Mouse (Mus musculus) midbrain, embryonic 11.5 days (tissue): ENCODE results near the gene Dirc2. TPM values are rescaled to one million over a fixed set of nuclear protein-coding genes. Genes with fewer than 3 reads are reported as not detected.
A peak's percentile ranks its signal among the peaks of the same experiment; 100 is the strongest.

Experiments
- ATAC-seq: fragments of 200-750 bp; cut with Nextera tagmentation; 2 replicates; pipeline ENCODE4 v1.8.0; 2017; ENCODE audit warnings: moderate TSS enrichment, moderate library complexity; ENCODE audit not compliant: low FRiP score
- DNase-seq: peaks from one replicate; pipeline ENCODE4 v3.0.0; 2015; ENCODE audit warnings: low spot score; ENCODE audit errors: missing footprints
- H3K27ac ChIP-seq: fragments of 300-500 bp; sonication (generic); 2 replicates; pipeline ENCODE4 v1.5.1; 2014; ENCODE audit warnings: low read depth, low read length
- H3K27me3 ChIP-seq: fragments of 300-500 bp; sonication (generic); 2 replicates; pipeline ENCODE4 v1.6.1; 2014; ENCODE audit warnings: mild to moderate bottlenecking, low read length, moderate library complexity, mixed read lengths; ENCODE audit not compliant: control insufficient read depth, insufficient read depth
- H3K36me3 ChIP-seq: fragments of 300-500 bp; sonication (generic); 2 replicates; pipeline ENCODE4 v1.6.1; 2014; ENCODE audit warnings: mild to moderate bottlenecking, low read length, moderate library complexity, mixed read lengths; ENCODE audit not compliant: control insufficient read depth, insufficient read depth
- H3K4me1 ChIP-seq: fragments of 300-500 bp; sonication (generic); 2 replicates; pipeline ENCODE4 v1.6.1; 2014; ENCODE audit warnings: low read length; ENCODE audit not compliant: control insufficient read depth, insufficient read depth
- H3K4me2 ChIP-seq: fragments of 300-500 bp; sonication (generic); 2 replicates; pipeline ENCODE4 v1.6.1; 2014; ENCODE audit warnings: mild to moderate bottlenecking, moderate library complexity
- H3K4me3 ChIP-seq: fragments of 300-500 bp; sonication (generic); 2 replicates; pipeline ENCODE4 v1.5.1; 2014; ENCODE audit warnings: low read depth, low read length
- H3K9ac ChIP-seq: fragments of 300-500 bp; sonication (generic); 2 replicates; pipeline ENCODE4 v1.6.1; 2014; ENCODE audit warnings: low read length
- H3K9me3 ChIP-seq: fragments of 300-500 bp; sonication (generic); 2 replicates; pipeline ENCODE4 v1.6.1; 2016; ENCODE audit warnings: low read length; ENCODE audit not compliant: control insufficient read depth
- WGBS: fragments of 180-500 bp; shearing (Covaris S2); extraction: QIAGEN DNeasy Blood & Tissue Kit; methylation state at CpG from one replicate; pipeline ENCODE4 v1.1.7; 2014; 5-methylcytosine and 5-hydroxymethylcytosine counted together
- polyA plus RNA-seq: library from polyadenylated mRNA; unstranded; fragments of >200 nt; fragmentation: Nextera tagmentation; extraction: Ambion mirVana; gene quantifications from 2 replicates; pipeline ENCODE4 v1.2.1, GENCODE M21; 2014

Dirc2 gene
- polyA plus RNA-seq, 1 experiment from 2014 or later, result 19.3 TPM

DNA sequence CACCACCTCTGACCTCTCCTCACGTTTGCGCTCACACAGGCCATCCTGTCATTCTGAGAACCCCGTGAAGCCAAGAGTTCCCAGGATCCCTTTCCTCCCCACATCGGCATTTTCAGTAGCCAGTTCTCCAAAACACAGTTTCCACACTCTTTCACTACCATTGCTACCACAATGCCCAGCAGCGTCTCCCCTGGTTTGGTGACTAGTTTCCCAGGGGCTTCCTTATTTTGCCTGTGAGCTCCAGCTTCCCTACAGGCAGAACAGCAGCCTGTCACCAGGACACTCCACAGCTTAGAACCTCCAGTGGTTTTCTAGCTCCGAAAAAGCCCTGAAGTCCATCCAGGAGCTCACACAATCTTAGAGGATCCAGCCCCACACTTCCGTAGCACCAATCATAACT is 19.8 kb downstream of the Dirc2 start:
- no peaks in the 10 kb centered on the region for H3K4me1 ChIP-seq
- no peak overlapping the region for H3K4me2 ChIP-seq
- whole genome bisulfite sequencing, result 84% methylated on average over 7 of the region's 7 CpGs
- no peaks in the 10 kb centered on the region for H3K9me3 ChIP-seq
- H3K27me3 ChIP-seq, result no peaks in the 10 kb centered on the region
- peak; percentile 14 for DNase-seq
- no peak overlapping the region for H3K9ac ChIP-seq
- H3K36me3 ChIP-seq, result no peaks in the 10 kb centered on the region
- no peak for ATAC-seq
- H3K27ac ChIP-seq, result no peak overlapping the region
- no peak overlapping the region for H3K4me3 ChIP-seq

DNA sequence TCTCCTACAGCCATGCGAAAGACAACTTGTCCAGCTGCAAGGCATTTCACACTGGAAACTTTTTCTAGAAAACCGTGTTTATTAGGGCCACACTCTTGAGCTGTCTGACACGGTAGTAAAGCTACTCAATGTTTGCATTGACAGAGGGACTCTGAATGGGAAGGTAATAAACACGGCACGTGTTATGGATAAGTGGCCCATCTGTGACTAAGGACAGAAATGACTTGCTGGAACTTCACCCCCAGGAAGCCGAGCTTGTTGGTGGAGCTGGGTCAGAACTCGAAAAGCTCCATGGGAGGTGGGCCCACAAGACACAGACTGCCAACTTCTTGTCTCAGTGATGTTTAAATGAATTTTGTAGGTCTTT is 20.9 kb downstream of the Dirc2 start:
- no peak for ATAC-seq
- peak; percentile 26 for DNase-seq
- 87% methylated on average over 7 of the region's 7 CpGs for WGBS
- H3K4me2 ChIP-seq, result no peak overlapping the region
- no peak overlapping the region for H3K27ac ChIP-seq
- no peaks in the 10 kb centered on the region for H3K4me1 ChIP-seq
- H3K36me3 ChIP-seq, result no peaks in the 10 kb centered on the region
- H3K9ac ChIP-seq, result no peak overlapping the region
- H3K4me3 ChIP-seq, result no peak overlapping the region
- no peaks in the 10 kb centered on the region for H3K9me3 ChIP-seq
- no peaks in the 10 kb centered on the region for H3K27me3 ChIP-seq

DNA sequence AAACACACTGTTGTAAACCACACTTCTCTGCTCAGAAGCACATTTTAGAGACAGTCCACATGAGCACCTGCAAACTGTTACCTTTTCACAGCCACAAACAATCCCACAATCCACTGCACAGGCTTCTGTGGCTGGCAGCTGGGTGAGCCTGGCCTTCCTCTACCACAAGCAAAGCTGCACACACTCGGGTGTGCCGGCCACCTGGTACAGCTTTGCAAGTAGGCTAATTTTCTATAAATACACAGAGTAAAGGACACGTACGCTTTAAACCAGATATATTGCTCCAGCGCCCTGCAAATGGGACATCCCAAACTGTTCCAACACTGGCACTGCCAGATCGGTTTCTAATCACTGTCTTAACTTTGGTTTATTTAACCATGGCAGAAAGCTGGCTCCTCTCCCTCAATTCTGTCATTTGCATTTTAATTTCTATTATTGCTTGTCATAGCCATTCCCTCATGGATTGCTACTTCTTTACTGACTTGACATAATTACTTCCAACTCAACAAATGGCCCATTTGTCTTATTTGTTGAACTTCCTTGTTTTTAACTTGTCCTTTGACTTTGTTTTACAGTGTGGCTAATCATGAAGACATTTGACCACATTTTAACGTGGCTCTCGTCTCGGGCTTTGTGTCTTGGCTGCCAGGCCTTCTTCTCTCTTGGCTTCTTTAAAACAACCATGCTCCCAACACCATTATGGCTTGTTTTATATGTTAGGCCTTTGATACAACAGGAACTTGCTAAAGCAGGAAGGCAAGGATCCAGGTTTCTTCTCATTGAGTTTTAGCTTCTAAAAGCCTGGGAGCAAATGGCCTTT is 21.5 kb downstream of the Dirc2 start:
- 93% methylated on average over 9 of the region's 9 CpGs for WGBS
- ATAC-seq, result no peak
- Histone ChIP-seq H3K9ac (no peak overlapping the region), H3K9me3 (no peaks in the 10 kb centered on the region), H3K36me3 (no peaks in the 10 kb centered on the region), H3K27me3 (no peaks in the 10 kb centered on the region), H3K4me1 (no peaks in the 10 kb centered on the region), H3K27ac (no peak overlapping the region), H3K4me3 (no peak overlapping the region), H3K4me2 (no peak overlapping the region)
- DNase-seq, result peak; percentile 69

DNA sequence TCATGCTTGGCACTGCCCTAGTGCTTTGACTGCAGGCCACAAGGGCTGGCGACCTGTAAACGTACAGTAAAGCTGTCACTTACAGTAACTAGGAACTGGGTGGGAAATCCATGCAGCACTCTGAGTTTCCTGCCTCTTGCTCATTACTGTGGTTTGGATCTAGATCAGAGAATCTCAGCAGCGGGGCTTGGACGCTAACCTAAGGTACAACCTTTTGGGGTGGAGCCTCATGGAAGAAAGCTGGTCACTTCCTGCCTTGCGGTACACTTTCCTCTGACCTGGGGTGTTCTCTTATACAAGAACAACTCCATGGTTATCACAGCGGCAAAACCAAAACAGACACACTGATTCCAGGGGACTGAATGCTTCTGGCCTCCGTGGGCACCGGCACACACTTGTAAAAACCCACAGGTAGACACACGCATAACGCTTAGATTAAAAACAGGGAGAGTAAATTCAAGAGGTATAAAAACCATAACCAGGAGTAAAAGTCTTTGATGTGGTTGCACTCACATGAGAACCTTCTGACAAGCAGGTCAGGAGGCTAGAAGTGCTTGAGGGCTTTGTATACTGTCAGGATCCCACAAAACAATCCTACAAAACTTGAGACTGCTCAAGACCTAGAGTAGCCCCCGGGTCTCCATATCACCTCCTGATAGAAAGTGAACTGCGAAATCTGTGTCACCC is 26.8 kb downstream of the Dirc2 start:
- Histone ChIP-seq H3K4me1 (peaks cover 6% of the 10 kb centered on the region; the same call in 1 of the 2 replicates), H3K36me3 (no peaks in the 10 kb centered on the region), H3K4me3 (no peak overlapping the region), H3K27me3 (no peaks in the 10 kb centered on the region), H3K9ac (no peak overlapping the region), H3K27ac (no peak overlapping the region), H3K4me2 (no peak overlapping the region), H3K9me3 (no peaks in the 10 kb centered on the region)
- ATAC-seq (no peak), DNase-seq (peak; percentile 59)
- WGBS, result 92% methylated on average over 12 of the region's 12 CpGs

DNA sequence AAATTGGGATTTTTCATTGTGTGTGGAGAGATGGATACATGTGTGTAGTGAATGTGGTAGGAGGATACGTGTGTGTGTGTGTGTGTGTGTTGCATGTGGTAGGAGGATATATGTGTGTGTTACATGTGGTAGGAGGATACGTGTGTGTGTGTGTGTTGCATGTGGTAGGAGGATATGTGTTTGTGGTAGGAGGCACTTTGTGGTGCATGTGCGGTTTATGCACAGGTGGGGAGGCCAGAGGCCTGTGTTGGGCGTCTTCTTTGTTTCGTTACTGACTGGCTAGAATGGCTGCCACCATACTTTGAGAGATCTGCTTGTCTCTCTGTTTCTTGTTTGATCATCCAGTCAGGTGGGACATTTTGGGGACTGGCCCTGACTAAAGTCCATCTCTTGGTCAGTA is 27.5 kb downstream of the Dirc2 start:
- no peak for DNase-seq
- WGBS, result 97% methylated on average over 5 of the region's 5 CpGs
- Histone ChIP-seq H3K27ac (no peak overlapping the region), H3K9ac (no peak overlapping the region), H3K4me3 (no peak overlapping the region), H3K36me3 (no peaks in the 10 kb centered on the region), H3K27me3 (no peaks in the 10 kb centered on the region), H3K4me1 (peaks cover 6% of the 10 kb centered on the region; the same call in 1 of the 2 replicates), H3K9me3 (no peaks in the 10 kb centered on the region), H3K4me2 (no peak overlapping the region)
- no peak for ATAC-seq

DNA sequence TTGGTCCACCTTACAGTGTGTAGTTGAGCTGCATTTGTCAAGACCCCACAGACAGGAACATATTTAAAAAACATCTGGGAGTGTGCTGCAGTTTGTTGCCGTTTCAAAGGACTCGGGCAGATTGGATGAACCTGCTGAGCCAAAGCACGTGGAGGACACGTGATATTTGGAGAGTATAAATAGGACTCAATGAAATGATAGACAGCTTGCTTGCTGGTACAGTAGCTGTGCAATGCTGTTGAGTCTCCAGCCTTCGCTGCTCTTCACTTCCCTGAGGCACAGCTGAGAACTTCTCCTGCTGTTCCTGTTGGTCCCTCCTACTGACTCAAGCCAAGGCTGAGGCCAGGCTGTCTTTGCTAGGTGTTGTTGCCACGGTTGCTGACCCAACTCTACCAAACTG is 28.2 kb downstream of the Dirc2 start:
- Histone ChIP-seq H3K4me2 (no peak overlapping the region), H3K4me3 (no peak overlapping the region), H3K27ac (no peak overlapping the region), H3K9me3 (no peaks in the 10 kb centered on the region), H3K27me3 (no peaks in the 10 kb centered on the region), H3K9ac (no peak overlapping the region), H3K4me1 (peaks cover 6% of the 10 kb centered on the region; the same call in 1 of the 2 replicates), H3K36me3 (no peaks in the 10 kb centered on the region)
- DNase-seq (no peak), ATAC-seq (no peak)
- 86% methylated on average over 6 of the region's 6 CpGs for WGBS

DNA sequence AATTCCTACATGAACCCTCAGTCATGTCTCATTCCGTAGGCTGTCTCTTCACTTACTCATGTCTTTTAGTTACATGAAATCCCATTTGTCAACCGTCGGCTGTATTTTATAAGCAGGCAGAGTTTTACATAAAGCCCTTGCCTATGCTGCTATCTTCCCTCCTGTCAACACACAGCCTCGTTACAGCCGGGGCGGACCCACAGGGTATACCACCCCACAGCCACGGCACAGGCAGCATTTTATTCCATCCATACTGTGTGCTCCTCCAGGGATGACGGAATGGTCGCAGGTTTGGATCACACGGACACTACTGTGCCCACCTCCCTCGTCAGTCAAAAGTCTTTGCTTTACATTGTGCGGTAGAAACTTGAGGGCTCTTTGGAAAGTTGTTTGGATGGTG is 28.8 kb downstream of the Dirc2 start:
- peaks cover 6% of the 10 kb centered on the region; the same call in 1 of the 2 replicates for H3K4me1 ChIP-seq
- no peaks in the 10 kb centered on the region for H3K9me3 ChIP-seq
- no peaks in the 10 kb centered on the region for H3K27me3 ChIP-seq
- no peak overlapping the region for H3K9ac ChIP-seq
- H3K4me2 ChIP-seq, result no peak overlapping the region
- no peaks in the 10 kb centered on the region for H3K36me3 ChIP-seq
- H3K4me3 ChIP-seq, result no peak overlapping the region
- H3K27ac ChIP-seq, result no peak overlapping the region
- ATAC-seq (no peak), DNase-seq (no peak)
- WGBS, result 91% methylated on average over 12 of the region's 12 CpGs

DNA sequence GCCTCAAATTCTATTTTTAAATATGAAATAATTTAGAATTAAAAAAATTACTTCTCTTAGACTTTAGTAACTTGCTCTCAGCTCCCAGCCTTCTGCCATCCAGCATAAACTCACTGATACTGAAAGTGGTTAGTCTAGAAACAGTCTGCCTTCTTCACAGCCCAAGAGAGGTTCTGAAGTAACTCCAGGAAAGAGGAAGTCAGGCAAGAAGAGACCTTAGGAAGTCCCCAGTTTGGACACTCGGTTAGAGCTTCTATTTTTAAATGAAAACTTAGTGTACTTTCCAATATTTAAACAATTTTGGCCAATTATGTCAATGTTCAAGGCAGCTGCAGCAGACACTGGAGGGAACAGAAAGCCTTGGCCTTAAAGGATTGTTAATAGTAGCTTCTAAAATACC is 29.6 kb downstream of the Dirc2 start:
- no peaks in the 10 kb centered on the region for H3K9me3 ChIP-seq
- no peak overlapping the region for H3K4me3 ChIP-seq
- WGBS, result 87% methylated on average over 1 of the region's 1 CpGs
- peaks cover 6% of the 10 kb centered on the region; the same call in 1 of the 2 replicates for H3K4me1 ChIP-seq
- H3K36me3 ChIP-seq, result no peaks in the 10 kb centered on the region
- no peak overlapping the region for H3K9ac ChIP-seq
- DNase-seq (no peak), ATAC-seq (no peak)
- H3K27ac ChIP-seq, result no peak overlapping the region
- no peak overlapping the region for H3K4me2 ChIP-seq
- H3K27me3 ChIP-seq, result no peaks in the 10 kb centered on the region

DNA sequence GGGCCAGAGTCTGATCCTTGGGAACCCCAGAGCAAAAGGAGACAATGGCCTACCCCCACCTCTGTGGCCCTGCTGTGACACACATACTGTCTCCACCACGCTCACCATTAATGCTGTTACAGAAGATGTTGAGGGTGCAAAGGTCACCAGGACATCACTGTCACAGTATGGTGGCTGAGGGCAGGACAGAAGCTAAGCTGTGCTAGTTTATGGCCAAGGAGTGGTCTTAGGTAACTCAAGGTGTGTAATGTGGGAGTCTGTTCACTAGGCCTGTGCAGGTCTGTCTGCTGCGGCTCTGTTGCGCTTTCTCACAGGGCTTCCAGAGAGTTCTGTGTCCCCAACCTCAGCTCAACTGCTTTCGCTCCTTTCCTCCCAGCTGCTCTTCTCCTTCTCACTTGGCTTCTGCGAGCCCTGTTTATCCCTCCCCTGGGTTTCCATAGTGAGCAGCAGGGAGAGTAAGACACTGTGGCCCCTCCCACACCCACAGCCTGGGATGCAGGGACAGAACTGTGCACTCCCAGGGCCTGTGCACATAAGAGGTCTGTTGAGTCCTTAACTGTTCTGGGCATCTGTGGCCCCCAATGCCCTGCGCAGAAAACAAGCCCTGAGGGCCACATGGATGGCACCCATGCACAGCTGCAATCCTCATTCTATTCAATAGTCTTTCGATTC is 30.9 kb downstream of the Dirc2 start:
- Histone ChIP-seq H3K9me3 (no peaks in the 10 kb centered on the region), H3K27me3 (no peaks in the 10 kb centered on the region), H3K4me1 (peaks cover 6% of the 10 kb centered on the region; the same call in 1 of the 2 replicates), H3K9ac (no peak overlapping the region), H3K4me3 (no peak overlapping the region), H3K4me2 (no peak overlapping the region), H3K27ac (no peak overlapping the region), H3K36me3 (no peaks in the 10 kb centered on the region)
- 0 out of 2 replicates have a peak, but pooled peaks have one; percentile 33 for ATAC-seq
- DNase-seq, result peak; percentile 83
- 54% methylated on average over 7 of the region's 7 CpGs for WGBS
